Mouse (Mus musculus): ENCODE measurements around the gene Gm28230.

Gene Gm28230

GRCm38 (mm10) chr2:74725171-74725570 is 1.4 kb upstream of the Gm28230 start:
- DNase-seq: no peak

- no peak for DNase-seq
These were observed 578 bp downstream of the Gm28230 start for GRCm38 (mm10) chr2:74726973-74727639.

GRCm38 (mm10) chr2:74727640-74728302 is 1.2 kb downstream of the Gm28230 start:
- DNase-seq: no peak

- no peak for DNase-seq
These were observed 1.8 kb downstream of the Gm28230 start for GRCm38 (mm10) chr2:74728303-74728680.

- no peak for DNase-seq
These were observed 3.8 kb downstream of the Gm28230 start for GRCm38 (mm10) chr2:74730331-74730730.

GRCm38 (mm10) chr2:74731055-74731454 is 4.5 kb downstream of the Gm28230 start:
- no peak for DNase-seq

GRCm38 (mm10) chr2:74731799-74732512 is 5.4 kb downstream of the Gm28230 start:
- DNase-seq: no peak

- DNase-seq: peak; percentile 70
These were observed 6.2 kb downstream of the Gm28230 start for GRCm38 (mm10) chr2:74732513-74733316.

- peak; percentile 84 for DNase-seq
These were observed 6.8 kb downstream of the Gm28230 start for GRCm38 (mm10) chr2:74733317-74733661.

GRCm38 (mm10) chr2:74733765-74734164 is 7.2 kb downstream of the Gm28230 start:
- DNase-seq: peak; percentile 53

- peak; percentile 76 for DNase-seq
These were observed 7.9 kb downstream of the Gm28230 start for GRCm38 (mm10) chr2:74734451-74734850.

- DNase-seq: peak; percentile 58
These were observed 8.7 kb downstream of the Gm28230 start for GRCm38 (mm10) chr2:74734996-74735811.

GRCm38 (mm10) chr2:74735851-74736687 is 9.5 kb downstream of the Gm28230 start:
- DNase-seq: peak; percentile 69

- peak; percentile 43 for DNase-seq
These were observed 10.4 kb downstream of the Gm28230 start for GRCm38 (mm10) chr2:74736688-74737577.

- DNase-seq: peak; percentile 60
These were observed 11.1 kb downstream of the Gm28230 start for GRCm38 (mm10) chr2:74737578-74738070.

GRCm38 (mm10) chr2:74738623-74739475 is 12.3 kb downstream of the Gm28230 start:
- peak; percentile 81 for DNase-seq

- DNase-seq: no peak
These were observed 12.9 kb downstream of the Gm28230 start for GRCm38 (mm10) chr2:74739476-74739800.

- DNase-seq: peak; percentile 68
These were observed 13.3 kb downstream of the Gm28230 start for GRCm38 (mm10) chr2:74739869-74740268.

Measured in embryo, embryonic 11 days (tissue).